Comparison of ENCODE assay signal across 14 mouse cellular contexts in the genomic region with DNA sequence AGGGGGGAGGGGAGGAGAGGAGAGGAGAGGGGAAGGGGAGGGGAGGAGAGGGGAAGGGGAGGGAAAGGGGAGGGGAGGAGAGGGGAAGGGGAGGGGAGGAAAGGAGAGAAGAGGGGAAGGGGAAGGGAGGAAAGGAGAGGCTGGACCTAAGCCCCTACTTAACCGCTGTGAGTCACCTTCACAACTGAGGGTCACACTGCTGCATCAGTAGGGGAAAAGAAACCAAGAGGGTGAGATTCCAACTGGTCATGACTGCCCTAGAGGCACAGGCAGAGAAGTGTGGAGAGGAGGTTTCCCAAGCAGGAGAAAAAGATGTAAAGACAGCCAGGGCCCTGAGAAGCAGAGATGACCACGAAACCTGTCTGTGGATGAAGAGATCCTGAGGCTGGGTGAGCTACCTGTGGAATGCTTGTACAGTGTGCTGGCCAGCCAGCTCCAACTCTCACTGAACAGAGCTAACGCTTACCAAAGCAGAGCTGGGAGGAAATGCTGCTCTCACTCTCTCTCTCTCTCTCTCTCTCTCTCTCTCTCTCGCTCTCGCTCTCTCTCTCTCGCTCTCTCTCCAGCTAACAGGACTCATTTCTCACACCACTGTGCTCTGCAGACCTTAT. TPM values are rescaled to one million over a fixed set of nuclear protein-coding genes. Genes with fewer than 3 reads are reported as not detected.
DNase-seq lines count a peak whose midpoint lies in the region; ATAC-seq and TF ChIP-seq lines count a peak whose summit lies in the region.
"Had no signal": no experiment of that assay in that cellular context is flagged by ENCODE, and none has a peak within 500 bp of the region (broad histone marks: within the 10 kb centered on the region; RNA-seq: fewer than 3 reads in every experiment).

No protein-coding gene starts in this region.

- no peaks in the 10 kb centered on the region for H3K36me3 ChIP-seq in hindbrain, embryonic 16.5 days (ENCODE audit: control insufficient read depth, insufficient read depth, low read length)
- no peaks in the 10 kb centered on the region for H3K36me3 ChIP-seq in hindbrain, postnatal 0 days (ENCODE audit: insufficient read depth, low read length)
- no peaks in the 10 kb centered on the region for H3K36me3 ChIP-seq in limb, embryonic 12.5 days
- H3K36me3 ChIP-seq: hindbrain, embryonic 12.5 days; midbrain, embryonic 13.5 days had no signal

- no peak for TF ChIP-seq CTCF in gastrocnemius, adult 2 months (IDR thresholded peaks at IDR 0.05)
- no peak for TF ChIP-seq CTCF in hindbrain, postnatal 0 days (IDR thresholded peaks at IDR 0.05; ENCODE audit: low read depth)

- peak overlapping the region; percentile 20; the same call in 1 of the 2 replicates for H3K27ac ChIP-seq in gastrocnemius, adult 2 months
- peak overlapping the region; percentile 17; the same call in 1 of the 2 replicates for H3K27ac ChIP-seq in hindbrain, embryonic 16.5 days (ENCODE audit: low read depth, low read length)
- H3K27ac ChIP-seq in hindbrain, postnatal 0 days, result no peak overlapping the region
- 0 out of 2 replicates have a peak overlapping the region, but pooled peaks have one; percentile 12 for H3K27ac ChIP-seq in limb, embryonic 12.5 days
- H3K27ac ChIP-seq: hindbrain, embryonic 12.5 days had no signal

- 0 out of 2 replicates have a peak, but pooled peaks have one; percentile 37 for ATAC-seq in hindbrain, embryonic 16.5 days
- ATAC-seq in hindbrain, postnatal 0 days, result no peak
- ATAC-seq in limb, embryonic 12.5 days (ENCODE audit: insufficient number of reproducible peaks, insufficient read depth, low FRiP score, low TSS enrichment, low read depth), result no peak
- ATAC-seq: midbrain, embryonic 13.5 days had no signal

- no peak overlapping the region for H3K9ac ChIP-seq in hindbrain, embryonic 16.5 days (ENCODE audit: low read depth, low read length)
- no peak overlapping the region for H3K9ac ChIP-seq in hindbrain, postnatal 0 days (replicated peaks; ENCODE audit: low read length)
- no peak overlapping the region for H3K9ac ChIP-seq in limb, embryonic 12.5 days (replicated peaks)
- H3K9ac ChIP-seq: hindbrain, embryonic 12.5 days; midbrain, embryonic 13.5 days had no signal

- DNase-seq in gastrocnemius, adult 2 months, result no peak
- no peak for DNase-seq in gastrocnemius, adult 8-10 months (ENCODE audit: low spot score in 2 of 2)
- DNase-seq in hindbrain, postnatal 0 days (ENCODE audit: low spot score), result no peak
- DNase-seq in B cell, adult 2 months, result peak; percentile 34 to 36
- no peak for DNase-seq in gastrocnemius, postnatal 14 days
- DNase-seq in ovary, postnatal 10 days (ENCODE audit: low spot score), result no peak
- DNase-seq: cerebellum, adult 11 months; kidney, postnatal 14 days; thymus, postnatal 36 days had no signal

- 68% methylated on average over 6 of the region's 6 CpGs for WGBS in hindbrain, embryonic 16.5 days
- 62% methylated on average over 6 of the region's 6 CpGs for WGBS in hindbrain, postnatal 0 days
- 64% methylated on average over 6 of the region's 6 CpGs for WGBS in limb, embryonic 12.5 days

- H3K9me3 ChIP-seq in hindbrain, embryonic 16.5 days (ENCODE audit: control insufficient read depth, low read length), result no peaks in the 10 kb centered on the region
- no peaks in the 10 kb centered on the region for H3K9me3 ChIP-seq in hindbrain, postnatal 0 days (ENCODE audit: low read length)
- H3K9me3 ChIP-seq in limb, embryonic 12.5 days, result peaks cover 7% of the 10 kb centered on the region; the same call in 1 of the 2 replicates
- H3K9me3 ChIP-seq: hindbrain, embryonic 12.5 days; midbrain, embryonic 13.5 days had no signal

- H3K4me3 ChIP-seq in gastrocnemius, adult 2 months, result no peak overlapping the region
- no peak overlapping the region for H3K4me3 ChIP-seq in hindbrain, embryonic 16.5 days (ENCODE audit: low read length)
- H3K4me3 ChIP-seq in hindbrain, postnatal 0 days (ENCODE audit: low read length), result no peak overlapping the region
- H3K4me3 ChIP-seq in limb, embryonic 12.5 days (replicated peaks), result no peak overlapping the region
- H3K4me3 ChIP-seq: erythroblast, embryonic 14.5 days; hindbrain, embryonic 12.5 days; midbrain, embryonic 13.5 days had no signal

- H3K4me2 ChIP-seq in hindbrain, embryonic 16.5 days (ENCODE audit: low read length), result no peak overlapping the region
- H3K4me2 ChIP-seq in hindbrain, postnatal 0 days (ENCODE audit: low read depth, low read length), result no peak overlapping the region
- no peak overlapping the region for H3K4me2 ChIP-seq in limb, embryonic 12.5 days
- H3K4me2 ChIP-seq: hindbrain, embryonic 12.5 days; midbrain, embryonic 13.5 days had no signal

- intact Hi-C loops in gastrocnemius, adult 2 months (cut with DNase I), result no loop called here
- intact Hi-C loops in gastrocnemius, postnatal 14 days (cut with DNase I; ENCODE audit: low total_unique reads), result no loop called here

- peaks cover 8% of the 10 kb centered on the region for H3K4me1 ChIP-seq in hindbrain, embryonic 16.5 days (ENCODE audit: control insufficient read depth, insufficient read depth, low read depth, low read length)
- no peaks in the 10 kb centered on the region for H3K4me1 ChIP-seq in hindbrain, postnatal 0 days (ENCODE audit: insufficient read depth, low read length)
- peaks cover 16% of the 10 kb centered on the region; the same call in 1 of the 2 replicates for H3K4me1 ChIP-seq in limb, embryonic 12.5 days (replicated peaks)
- H3K4me1 ChIP-seq: midbrain, embryonic 13.5 days had no signal

- H3K27me3 ChIP-seq in hindbrain, embryonic 16.5 days (replicated peaks; ENCODE audit: control insufficient read depth, insufficient read depth, low read length), result no peaks in the 10 kb centered on the region
- no peaks in the 10 kb centered on the region for H3K27me3 ChIP-seq in hindbrain, postnatal 0 days (ENCODE audit: insufficient read depth, low read length)
- no peaks in the 10 kb centered on the region for H3K27me3 ChIP-seq in limb, embryonic 12.5 days
- H3K27me3 ChIP-seq: hindbrain, embryonic 12.5 days; midbrain, embryonic 13.5 days had no signal

RNA-seq across cellular contexts. Expression of a gene that starts 19.4 kb away (rescaled TPM):
- total RNA-seq in gastrocnemius, adult 2 months (2021), result 10 to 100 TPM; 11.4 to 16.9 TPM
- 1 to 10 TPM; 6.7 to 9.9 (median 7.4) TPM for total RNA-seq in gastrocnemius, adult 8-10 months (2022)
- polyA plus RNA-seq in hindbrain, embryonic 16.5 days (2015; fragmentation: Nextera tagmentation; extraction: Ambion mirVana), result 21.1 and 24.3 TPM in 2 replicates
- total RNA-seq in hindbrain, postnatal 0 days (2014; rRNA removed), result 39.5 and 44.4 TPM in 2 replicates
- polyA plus RNA-seq in hindbrain, postnatal 0 days (2015; fragmentation: Nextera tagmentation; extraction: Ambion mirVana), result 18.2 and 19.7 TPM in 2 replicates
- 9.4 and 12.3 TPM in 2 replicates for polyA plus RNA-seq in limb, embryonic 12.5 days (2016; fragmentation: Nextera tagmentation; extraction: Ambion mirVana)
- total RNA-seq in gastrocnemius, postnatal 14 days (2021), result 10 to 100 TPM; 48.5 to 58.5 TPM

Comparison
In these comparisons a context has a peak if more than half of its experiments do, and no peak if none do; other contexts are left out.
1. DNase-seq: peak in B cell, adult 2 months (2 of 2); none in gastrocnemius, adult 2 months (single experiment), gastrocnemius, adult 8-10 months (0 of 2), hindbrain, postnatal 0 days (single experiment), gastrocnemius, postnatal 14 days (single experiment) and ovary, postnatal 10 days (single experiment).